Mouse (Mus musculus) common myeloid progenitor, adult 5-6 weeks (primary cell): ENCODE measurements around the gene Tex44. TPM values are rescaled to one million over a fixed set of nuclear protein-coding genes. Genes with fewer than 3 reads are reported as not detected.

Experiments
- ATAC-seq: replicated peaks from 2 replicates; pipeline ENCODE4 v1.8.0; 2016; ENCODE audit warnings: low read depth, mild to moderate bottlenecking, moderate TSS enrichment, inconsistent platforms; ENCODE audit not compliant: poor library complexity, severe bottlenecking
- total RNA-seq: library from RNA; stranded (forward); fragments of 200-1000, 187-1606 nt; gene quantifications from 2 replicates; pipeline ENCODE4 v1.2.3, GENCODE M21; 2017

Tex44 gene
- total RNA-seq, 1 experiment from 2014 or later: not detected

DNA sequence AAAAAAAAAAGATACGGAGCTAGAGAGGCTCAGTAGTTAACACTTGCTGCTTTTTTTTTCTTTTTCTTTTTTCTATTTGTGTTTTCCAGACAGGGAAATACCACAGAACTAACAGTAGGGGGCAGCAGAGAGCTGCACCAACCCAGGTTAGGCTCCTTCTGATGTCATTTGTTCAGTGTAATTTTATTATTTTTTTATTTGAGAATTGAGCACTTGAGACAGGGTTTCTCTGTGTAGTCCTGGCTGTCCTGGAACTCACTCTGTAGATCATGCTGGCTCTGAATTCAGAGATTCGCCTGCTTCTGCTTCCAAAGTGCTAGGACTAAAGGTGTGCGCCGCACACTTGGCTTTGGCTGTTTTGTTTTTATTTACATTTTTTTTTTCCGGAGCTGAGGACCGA, 9.8 kb upstream of the Tex44 start:
- 0 out of 2 replicates have a peak, but pooled peaks have one; percentile 31 for ATAC-seq

DNA sequence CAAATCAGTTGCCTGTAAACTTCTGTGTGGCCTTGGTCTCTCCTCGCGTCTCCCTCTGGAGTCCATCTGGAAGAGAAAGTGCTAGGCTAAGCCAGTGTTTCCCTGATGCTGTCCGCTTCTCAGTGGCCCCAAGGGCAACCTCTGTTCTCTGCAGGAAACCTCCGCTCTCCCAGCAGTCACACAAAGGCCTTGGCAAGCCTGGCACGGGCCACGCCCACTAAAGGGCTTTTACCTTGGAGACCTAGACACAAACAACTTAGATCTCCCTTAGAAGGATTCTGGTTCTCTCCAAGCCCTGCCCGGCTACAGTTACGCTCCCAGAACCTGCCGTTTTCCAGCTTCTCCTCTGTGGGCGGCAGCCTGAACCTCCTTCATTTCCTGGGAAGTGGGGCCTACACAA, 5.1 kb upstream of the Tex44 start:
- no peak for ATAC-seq

DNA sequence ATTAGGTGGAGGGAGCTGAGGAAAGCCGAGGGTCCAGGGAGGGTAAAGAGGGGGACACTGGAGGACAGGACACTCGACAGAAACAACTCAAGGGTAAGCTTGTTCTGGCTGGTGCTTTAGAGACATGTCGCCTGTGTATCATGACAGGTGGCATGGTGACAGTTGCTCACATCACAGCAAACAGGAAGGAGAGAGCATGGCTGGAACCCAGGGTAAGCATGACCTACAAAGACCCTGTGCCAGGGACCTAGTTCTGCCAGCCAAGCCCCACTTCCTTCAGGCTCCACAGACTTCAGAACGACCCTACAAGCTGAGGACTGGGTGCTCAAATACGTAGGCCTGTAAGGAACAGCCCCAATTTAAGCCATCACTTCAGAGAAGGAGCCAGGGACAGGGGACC, 2.2 kb upstream of the Tex44 start:
- ATAC-seq: no peak

GRCm38 (mm10) chr1:86424336-86424735, 1.8 kb upstream of the Tex44 start:
- ATAC-seq: no peak

DNA sequence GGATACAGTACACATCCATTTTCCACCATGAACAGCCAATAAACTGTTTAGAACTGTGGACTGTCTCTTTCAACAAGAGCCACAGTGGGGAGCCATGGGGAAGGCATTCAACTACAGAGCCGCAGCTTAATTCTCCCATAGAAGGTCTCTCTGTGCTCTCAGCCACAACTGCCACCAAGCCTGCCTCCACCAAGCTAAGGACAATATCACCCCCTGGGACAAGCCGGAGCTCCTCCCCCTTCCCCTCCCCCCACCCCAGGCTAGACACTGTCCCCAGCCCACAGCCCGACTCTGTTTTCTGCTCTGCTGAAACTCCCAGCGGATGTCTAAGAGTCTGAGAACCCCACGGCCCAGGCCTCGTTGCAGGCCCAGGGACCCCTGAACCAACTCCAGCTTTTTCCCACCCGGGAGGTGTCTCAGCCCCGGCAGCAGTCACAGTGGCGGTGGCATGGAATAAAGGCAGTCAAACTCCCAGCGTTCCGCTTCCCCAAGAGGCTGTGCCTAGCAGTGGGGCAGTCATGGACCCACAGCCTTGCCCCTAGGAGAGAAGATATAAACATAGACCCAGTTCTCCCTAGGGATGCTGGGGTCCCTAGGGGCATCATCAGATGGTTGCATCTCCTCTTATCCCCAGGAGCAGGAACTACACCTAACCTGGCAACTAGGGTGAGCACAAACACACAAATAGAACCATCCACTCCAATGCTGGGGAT, 1.1 kb upstream of the Tex44 start:
- ATAC-seq: no peak

- ATAC-seq: peak; percentile 57
These were observed 3.9 kb downstream of the Tex44 start for GRCm38 (mm10) chr1:86430056-86430455.

GRCm38 (mm10) chr1:86432778-86433177, 6.6 kb downstream of the Tex44 start:
- ATAC-seq: peak; percentile 14

DNA sequence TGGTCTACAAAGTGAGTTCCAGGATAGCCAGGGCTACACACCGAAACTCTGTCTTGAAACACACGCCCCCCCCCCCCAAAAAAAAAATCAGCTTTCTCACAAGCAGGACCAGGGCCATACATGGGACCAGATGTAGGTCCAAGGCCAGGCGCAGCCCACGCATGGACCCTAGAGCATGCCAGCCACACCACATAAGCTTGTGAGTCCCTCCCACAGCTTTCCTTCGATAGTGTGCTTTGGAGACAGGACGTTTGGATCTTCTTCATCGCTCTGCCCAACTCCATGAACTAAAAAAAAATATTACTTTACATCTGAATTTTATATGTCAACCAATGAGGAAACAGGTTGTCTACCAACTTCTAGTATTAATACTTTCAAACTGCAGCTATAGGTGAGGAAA, 7.2 kb downstream of the Tex44 start:
- ATAC-seq: no peak

- no peak for ATAC-seq
These were observed 7.9 kb downstream of the Tex44 start for GRCm38 (mm10) chr1:86434001-86434400.

DNA sequence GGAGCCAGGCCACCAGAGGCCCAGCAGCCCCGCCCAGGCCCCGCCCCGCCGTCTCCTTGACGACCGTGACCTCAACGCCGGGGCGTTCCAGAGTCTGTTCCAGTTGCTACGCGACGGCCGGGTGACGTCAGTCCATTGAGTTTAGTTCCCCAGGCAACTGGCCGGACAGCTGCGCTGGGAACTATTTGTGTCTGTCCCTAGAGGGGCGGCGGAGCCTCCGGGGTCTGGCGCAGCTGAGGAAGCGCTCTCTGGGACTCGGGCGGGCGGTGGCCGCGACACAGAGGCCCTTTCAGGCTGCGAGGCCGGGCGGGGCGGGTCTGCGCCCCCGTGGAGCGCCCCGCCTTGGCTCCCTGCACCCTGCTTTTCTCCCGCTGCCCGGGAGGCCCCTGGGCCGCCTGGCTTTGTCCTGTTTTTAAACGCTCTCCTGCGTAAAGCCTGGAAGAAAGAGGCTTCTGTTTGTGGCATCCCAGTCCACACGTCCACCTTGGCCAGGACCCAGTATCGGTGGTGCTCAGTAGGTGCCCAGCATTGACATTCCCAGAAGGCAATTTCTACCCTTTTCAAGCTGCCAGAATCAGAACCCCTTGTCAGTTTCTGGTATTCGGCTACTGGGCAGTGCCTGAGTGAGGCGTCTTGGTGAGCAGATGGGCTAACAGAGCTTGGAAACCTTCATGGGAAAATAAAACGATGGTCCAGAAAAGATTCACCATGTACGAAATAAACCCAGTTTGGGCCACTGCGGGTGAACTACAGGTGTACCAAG, 8.5 kb downstream of the Tex44 start:
- peak; percentile 83 for ATAC-seq

DNA sequence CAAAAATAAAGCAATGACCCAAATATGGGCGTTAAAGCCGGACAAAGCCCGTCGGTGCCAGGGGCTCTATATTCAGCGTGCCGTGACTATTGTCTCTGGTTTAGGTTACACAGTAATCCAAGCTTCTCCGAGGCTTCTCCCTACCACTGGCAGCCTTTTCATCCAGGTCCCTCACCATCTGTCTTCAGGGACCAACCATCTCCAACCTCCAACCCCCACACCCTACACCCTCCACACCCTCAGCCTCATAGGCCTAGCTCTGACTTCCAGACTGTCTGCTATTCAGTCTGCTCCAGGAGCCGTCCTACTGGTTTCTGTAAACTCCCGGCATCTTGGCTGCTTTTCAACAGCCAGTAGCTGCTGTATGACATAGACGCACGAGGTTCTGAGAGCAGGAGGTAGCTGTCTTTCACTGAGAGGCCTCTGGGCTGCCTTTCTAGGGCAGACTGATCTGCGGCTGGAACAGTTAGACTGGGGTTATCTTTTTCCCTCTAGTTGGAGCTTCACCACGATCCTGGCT, 9.2 kb downstream of the Tex44 start:
- no peak for ATAC-seq

- no peak for ATAC-seq
These were observed 11.3 kb downstream of the Tex44 start for GRCm38 (mm10) chr1:86437219-86438013.

- ATAC-seq: no peak
These were observed 11.8 kb downstream of the Tex44 start for GRCm38 (mm10) chr1:86438014-86438319.

GRCm38 (mm10) chr1:86438501-86438900, 12.4 kb downstream of the Tex44 start:
- no peak for ATAC-seq

DNA sequence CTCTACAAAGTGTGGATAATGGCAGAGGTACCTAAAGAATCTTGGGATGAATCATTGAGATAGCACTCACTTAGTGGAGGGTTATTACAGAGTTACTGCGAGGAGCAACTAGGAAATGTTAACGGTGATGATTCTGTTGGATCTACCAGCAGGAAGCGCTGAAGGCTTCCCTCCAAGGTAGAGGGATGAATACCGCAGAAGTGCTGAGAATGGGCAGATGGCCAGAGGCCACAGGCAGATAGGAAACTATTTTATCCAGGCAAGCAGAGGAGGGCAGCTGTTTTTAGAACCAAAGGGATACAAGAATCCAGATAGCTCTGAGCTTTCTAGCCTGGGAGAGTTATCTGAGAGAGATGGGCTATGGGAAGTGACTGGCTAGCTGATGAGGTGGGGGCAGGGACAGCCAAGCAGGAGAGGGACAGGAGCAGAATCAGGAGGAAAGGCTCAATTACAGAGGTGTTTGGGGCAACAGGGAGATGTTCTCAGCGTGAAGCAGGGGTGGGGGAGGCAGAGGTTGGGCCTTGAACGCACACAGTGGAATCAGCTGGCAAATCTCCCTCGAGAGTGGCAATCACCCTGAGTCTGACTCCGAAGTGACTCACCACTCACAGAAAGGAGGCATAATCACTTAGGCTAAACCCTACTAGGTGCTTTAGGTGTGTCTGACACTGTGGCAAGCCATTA, 13.5 kb downstream of the Tex44 start:
- ATAC-seq: no peak

DNA sequence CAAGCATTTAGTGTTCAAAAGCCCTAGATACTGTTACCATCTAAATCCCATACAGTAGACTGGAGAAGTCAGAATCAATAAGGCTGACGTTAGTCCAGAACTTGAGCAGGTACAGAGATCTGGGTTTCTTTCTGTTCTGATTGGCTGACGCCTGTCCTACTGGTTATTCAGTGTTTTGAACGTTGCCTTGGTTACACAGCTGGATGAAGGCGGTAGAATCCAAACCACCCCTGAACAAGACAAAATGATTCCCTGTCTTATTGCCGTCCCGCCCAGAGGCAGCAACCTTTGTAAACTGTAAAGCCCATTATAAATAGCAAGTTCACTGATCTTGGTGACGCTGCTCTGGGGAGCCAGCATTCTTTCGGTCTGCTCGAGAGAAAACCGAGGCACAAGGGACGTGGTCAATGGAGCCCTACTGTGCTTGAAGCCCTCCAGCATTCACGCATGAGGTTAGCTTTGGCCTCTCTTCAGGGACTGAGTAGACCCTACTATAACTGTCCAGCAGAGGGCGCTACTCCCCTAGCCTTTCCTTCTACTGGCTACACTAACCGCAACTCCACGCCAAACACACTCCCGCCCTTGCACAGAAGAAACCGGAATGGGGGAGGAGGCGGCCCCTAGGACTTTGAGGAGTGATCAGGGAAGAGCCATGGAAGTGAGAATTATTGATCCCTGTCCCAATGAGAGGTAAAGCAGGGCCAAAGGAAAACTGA, 14.2 kb downstream of the Tex44 start:
- peak; percentile 48 for ATAC-seq

- peak; percentile 19 for ATAC-seq
These were observed 15.0 kb downstream of the Tex44 start for GRCm38 (mm10) chr1:86440887-86441723.

DNA sequence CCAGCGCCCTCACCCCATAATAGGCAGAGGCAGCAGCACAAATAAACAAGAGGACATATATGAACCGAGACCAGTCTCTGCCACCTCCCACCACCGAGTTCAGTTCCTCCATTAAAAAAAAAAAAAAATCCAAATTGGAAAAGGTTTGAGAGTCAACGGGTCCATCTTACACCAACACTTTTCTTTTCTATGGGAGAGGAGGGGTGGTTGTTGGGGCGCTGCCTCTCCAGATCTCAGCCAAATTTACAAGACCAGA, 15.5 kb downstream of the Tex44 start:
- no peak for ATAC-seq
